Mouse (Mus musculus): ENCODE data around the gene Smox. TPM values are rescaled to one million over a fixed set of nuclear protein-coding genes. Genes with fewer than 3 reads are reported as not detected.

The Smox gene
- 46.9 and 50.4 TPM in 2 replicates for polyA plus RNA-seq (2015; fragmentation: Nextera tagmentation; extraction: Ambion mirVana)

DNA sequence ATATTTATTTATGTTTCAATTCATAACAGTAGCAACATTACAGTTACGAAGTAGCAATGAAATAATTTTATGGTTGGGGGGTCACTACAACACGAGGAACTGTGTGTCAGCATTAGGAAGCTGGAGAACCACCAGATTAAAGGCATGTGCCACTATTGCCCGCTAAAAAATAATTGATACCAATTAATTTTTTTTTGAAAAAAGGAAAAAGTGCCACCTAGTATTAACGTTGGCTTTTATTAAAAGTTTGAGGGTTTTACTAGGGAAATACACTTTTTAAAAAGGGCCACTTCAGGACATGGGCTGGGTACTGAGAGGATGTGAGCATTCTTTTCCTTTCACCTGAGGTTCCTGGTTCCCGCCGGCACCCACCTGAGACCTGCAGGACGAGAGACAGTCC is at the start of gene Smox:
Gene Smox (plus strand): TSS at position 301 of the 400 bp plus-strand sequence.
- no peaks in the 10 kb centered on the region for H3K36me3 ChIP-seq
- H3K27ac ChIP-seq (replicated peaks), result peak within 1 kb of the TSS; percentile 78
- 20% methylated on average over 7 of the region's 7 CpGs for WGBS
- H3K4me1 ChIP-seq (replicated peaks), result peaks cover 42% of the 10 kb centered on the region
- ATAC-seq (ENCODE audit: low read depth), result no peak
- peak within 1 kb of the TSS; percentile 94 for H3K4me2 ChIP-seq
- no peaks in the 10 kb centered on the region; the same call in 1 of the 2 replicates for H3K27me3 ChIP-seq
- H3K4me3 ChIP-seq, result peak within 1 kb of the TSS; percentile 79
- H3K9ac ChIP-seq, result peak within 1 kb of the TSS; percentile 89
- H3K9me3 ChIP-seq, result no peaks in the 10 kb centered on the region

DNA sequence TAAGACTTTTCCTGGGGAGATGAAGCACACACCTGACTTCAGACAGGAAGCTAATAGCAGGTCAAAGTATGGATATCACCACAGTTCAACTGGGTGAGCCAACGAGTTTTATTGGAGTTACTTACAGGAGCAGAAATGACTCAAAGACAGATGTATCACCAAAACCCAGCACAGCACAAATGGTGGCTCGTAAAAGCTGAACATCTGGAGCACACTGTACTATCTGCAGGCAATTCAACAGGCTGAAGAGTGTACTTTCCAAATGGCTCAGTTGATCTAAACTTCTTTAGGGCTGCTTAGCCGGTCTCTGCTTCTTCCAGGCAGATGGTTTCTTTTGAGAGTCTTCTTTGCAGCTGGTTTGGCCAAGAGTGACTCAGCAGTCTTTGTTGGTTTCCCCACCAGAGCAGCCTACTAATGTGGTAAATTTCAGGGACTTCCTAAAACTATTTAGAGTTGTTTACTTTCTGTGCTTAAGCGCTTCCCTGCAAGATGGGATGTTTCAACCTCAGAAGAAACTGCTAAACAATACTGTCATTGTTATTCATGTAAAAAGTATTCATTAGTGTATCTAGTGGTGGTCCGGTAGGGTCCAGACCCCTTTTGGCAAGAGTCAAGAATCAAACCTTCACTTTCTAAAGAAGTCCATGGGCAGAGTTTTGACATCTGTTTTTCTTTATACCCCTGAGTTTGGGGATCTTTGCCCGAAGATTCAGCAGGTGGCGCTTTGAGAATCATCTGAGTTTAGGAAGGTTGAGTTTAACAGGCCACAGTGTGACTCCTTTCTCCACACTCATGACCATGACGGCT is 48.0 kb upstream of the Smox start:
- Histone ChIP-seq H3K27me3 (no peaks in the 10 kb centered on the region), H3K9ac (no peak overlapping the region), H3K36me3 (no peaks in the 10 kb centered on the region), H3K4me1 (replicated peaks) (no peaks in the 10 kb centered on the region), H3K9me3 (no peaks in the 10 kb centered on the region), H3K27ac (replicated peaks) (no peak overlapping the region), H3K4me3 (no peak overlapping the region), H3K4me2 (no peak overlapping the region)
- 68% methylated on average over 8 of the region's 8 CpGs for WGBS
- no peak for ATAC-seq (ENCODE audit: low read depth)

- Histone ChIP-seq H3K9ac (no peak overlapping the region), H3K9me3 (no peaks in the 10 kb centered on the region), H3K27me3 (no peaks in the 10 kb centered on the region), H3K4me2 (no peak overlapping the region), H3K36me3 (no peaks in the 10 kb centered on the region), H3K4me1 (replicated peaks) (no peaks in the 10 kb centered on the region), H3K4me3 (no peak overlapping the region), H3K27ac (replicated peaks) (no peak overlapping the region)
- no peak for ATAC-seq (ENCODE audit: low read depth)
- 59% methylated on average over 1 of the region's 1 CpGs for WGBS
Measured at GRCm38 (mm10) chr2:131443891-131444190, 47.5 kb upstream of the Smox start.

DNA sequence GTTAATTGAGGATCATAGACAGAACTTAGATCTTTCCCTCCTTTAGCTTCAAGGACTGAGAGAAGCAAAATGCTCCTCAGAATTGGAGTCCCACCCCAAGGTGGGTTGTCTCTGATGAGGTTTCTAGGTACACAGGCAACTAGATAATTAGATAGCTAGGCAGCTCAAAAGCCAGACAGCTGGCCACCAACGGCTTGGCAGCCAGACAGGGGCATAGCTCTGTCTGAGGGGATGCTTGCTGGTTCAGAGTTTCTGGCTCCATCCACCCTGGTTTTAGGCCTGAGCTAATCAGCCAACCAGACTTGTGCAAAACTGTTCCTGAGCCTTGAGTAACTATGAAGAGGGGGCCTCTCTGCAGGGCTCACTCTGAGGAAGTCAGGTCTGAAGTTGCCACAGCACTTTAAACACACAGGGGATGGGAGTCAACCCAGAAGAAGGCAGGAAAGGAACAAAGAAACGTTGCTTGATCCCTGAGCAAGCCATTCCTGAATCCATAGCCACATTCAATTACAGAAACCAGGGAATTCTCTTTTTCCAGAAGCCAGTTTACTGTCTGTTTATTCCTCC is 44.8 kb upstream of the Smox start:
- no peak overlapping the region for H3K4me3 ChIP-seq
- no peak overlapping the region for H3K4me2 ChIP-seq
- ATAC-seq (ENCODE audit: low read depth), result no peak
- no peaks in the 10 kb centered on the region for H3K27me3 ChIP-seq
- no peak overlapping the region for H3K27ac ChIP-seq (replicated peaks)
- 66% methylated on average over 2 of the region's 2 CpGs for WGBS
- H3K36me3 ChIP-seq, result no peaks in the 10 kb centered on the region
- H3K9me3 ChIP-seq, result no peaks in the 10 kb centered on the region
- H3K4me1 ChIP-seq (replicated peaks), result no peaks in the 10 kb centered on the region
- H3K9ac ChIP-seq, result no peak overlapping the region

DNA sequence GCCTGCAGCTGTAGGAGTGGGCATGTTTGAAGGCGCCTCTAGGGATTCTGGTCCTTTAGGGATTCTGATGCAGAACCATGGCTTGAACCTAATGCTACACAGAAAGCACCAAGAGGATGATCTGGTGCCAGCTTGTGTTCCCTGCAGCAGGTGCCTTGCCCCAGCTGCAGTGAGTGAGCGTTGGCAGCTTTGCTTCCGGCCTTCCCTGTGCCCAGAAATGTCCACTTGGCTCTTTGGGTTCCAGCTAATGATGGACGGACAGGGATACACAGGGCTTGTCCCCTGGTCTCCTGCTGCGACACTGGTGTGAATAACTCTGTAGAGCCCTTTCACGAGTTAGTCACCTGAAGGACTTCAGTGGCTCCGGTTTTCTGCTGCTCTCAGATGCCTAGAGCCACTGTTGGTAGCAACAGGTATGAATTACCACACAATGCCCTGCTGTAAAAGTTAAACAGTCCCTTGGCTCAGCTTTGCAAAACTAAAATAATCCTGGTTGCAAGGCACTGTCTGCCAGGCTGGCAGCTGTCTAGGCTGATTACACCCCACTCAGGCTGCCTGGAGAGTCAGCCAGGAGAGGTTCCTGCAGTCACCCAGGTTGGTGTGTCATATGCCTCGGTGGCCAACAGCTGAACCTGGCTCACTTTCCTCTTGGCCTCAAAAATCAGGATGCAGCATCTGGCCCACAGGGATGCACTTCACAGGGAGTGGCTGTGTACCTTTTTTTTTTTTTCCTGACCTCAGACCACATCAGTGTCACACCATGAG is 43.5 kb upstream of the Smox start:
- Histone ChIP-seq H3K9me3 (no peaks in the 10 kb centered on the region), H3K27me3 (no peaks in the 10 kb centered on the region), H3K27ac (replicated peaks) (no peak overlapping the region), H3K4me1 (replicated peaks) (no peaks in the 10 kb centered on the region), H3K4me3 (no peak overlapping the region), H3K9ac (no peak overlapping the region), H3K4me2 (no peak overlapping the region), H3K36me3 (no peaks in the 10 kb centered on the region)
- WGBS, result 83% methylated on average over 8 of the region's 8 CpGs
- ATAC-seq (ENCODE audit: low read depth), result no peak

GRCm38 (mm10) chr2:131448353-131448752 is 42.9 kb upstream of the Smox start:
- H3K27me3 ChIP-seq, result no peaks in the 10 kb centered on the region
- no peaks in the 10 kb centered on the region for H3K4me1 ChIP-seq (replicated peaks)
- H3K4me3 ChIP-seq, result no peak overlapping the region
- no peak overlapping the region for H3K27ac ChIP-seq (replicated peaks)
- ATAC-seq (ENCODE audit: low read depth), result no peak
- no peak overlapping the region for H3K4me2 ChIP-seq
- H3K36me3 ChIP-seq, result no peaks in the 10 kb centered on the region
- H3K9me3 ChIP-seq, result no peaks in the 10 kb centered on the region
- no peak overlapping the region for H3K9ac ChIP-seq

DNA sequence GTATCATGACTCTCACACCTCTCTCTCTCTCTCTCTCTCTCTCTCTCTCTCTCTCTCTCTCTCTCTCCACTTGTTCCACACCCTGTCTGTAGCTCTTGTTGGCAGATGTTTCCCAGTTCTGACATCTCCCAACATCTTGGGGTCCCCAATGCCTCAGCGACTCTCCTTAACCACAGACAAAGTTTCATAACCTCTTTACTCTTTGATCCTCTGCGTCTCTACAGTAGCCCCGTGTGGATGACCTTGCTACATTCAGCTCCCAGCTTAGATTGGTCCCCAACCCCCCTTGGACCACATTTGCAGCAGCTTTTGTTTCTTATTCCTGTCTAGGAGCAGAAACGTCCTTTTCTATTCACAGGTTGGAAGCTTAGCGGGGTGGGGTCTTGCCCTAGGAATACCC is 41.6 kb upstream of the Smox start:
- no peak for ATAC-seq (ENCODE audit: low read depth)
- WGBS, result 62% methylated on average over 5 of the region's 5 CpGs
- no peak overlapping the region for H3K9ac ChIP-seq

GRCm38 (mm10) chr2:131450491-131450890 is 40.8 kb upstream of the Smox start:
- Histone ChIP-seq H3K27ac (replicated peaks) (no peak overlapping the region), H3K36me3 (no peaks in the 10 kb centered on the region), H3K9ac (no peak overlapping the region), H3K4me2 (no peak overlapping the region), H3K4me3 (no peak overlapping the region), H3K4me1 (replicated peaks) (no peaks in the 10 kb centered on the region), H3K9me3 (no peaks in the 10 kb centered on the region), H3K27me3 (no peaks in the 10 kb centered on the region)
- ATAC-seq (ENCODE audit: low read depth), result no peak
- 88% methylated on average over 5 of the region's 5 CpGs for WGBS

More for the DNA sequence above, 41.6 kb upstream of the Smox start:
- H3K36me3 ChIP-seq, result no peaks in the 10 kb centered on the region
- no peaks in the 10 kb centered on the region for H3K4me1 ChIP-seq (replicated peaks)
- H3K4me3 ChIP-seq, result no peak overlapping the region
- no peaks in the 10 kb centered on the region for H3K9me3 ChIP-seq
- no peak overlapping the region for H3K27ac ChIP-seq (replicated peaks)
- no peaks in the 10 kb centered on the region for H3K27me3 ChIP-seq
- no peak overlapping the region for H3K4me2 ChIP-seq

DNA sequence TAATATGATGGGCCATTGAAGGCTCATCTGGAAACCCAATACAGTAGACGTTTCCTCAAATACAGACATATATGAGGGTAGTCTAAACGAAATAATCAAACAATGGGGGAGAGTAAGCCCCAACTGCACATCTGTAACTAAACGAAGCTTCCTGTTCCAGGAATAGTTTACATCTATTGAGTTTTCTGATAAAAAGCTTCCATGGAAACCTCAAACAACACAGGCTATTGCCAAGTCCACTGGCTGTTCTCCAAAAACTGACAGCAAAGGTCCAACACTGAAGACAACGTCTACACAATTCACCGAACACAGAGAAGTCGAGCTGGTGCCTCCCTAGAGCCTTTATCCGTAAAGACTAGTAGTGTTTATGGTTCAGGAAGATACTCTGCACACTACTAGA is 33.6 kb upstream of the Smox start:
- 86% methylated on average over 7 of the region's 7 CpGs for WGBS
- no peak for ATAC-seq (ENCODE audit: low read depth)
- Histone ChIP-seq H3K27me3 (no peaks in the 10 kb centered on the region), H3K9ac (no peak overlapping the region), H3K4me2 (no peak overlapping the region), H3K36me3 (no peaks in the 10 kb centered on the region), H3K4me3 (no peak overlapping the region), H3K4me1 (replicated peaks) (no peaks in the 10 kb centered on the region), H3K27ac (replicated peaks) (no peak overlapping the region), H3K9me3 (no peaks in the 10 kb centered on the region)

DNA sequence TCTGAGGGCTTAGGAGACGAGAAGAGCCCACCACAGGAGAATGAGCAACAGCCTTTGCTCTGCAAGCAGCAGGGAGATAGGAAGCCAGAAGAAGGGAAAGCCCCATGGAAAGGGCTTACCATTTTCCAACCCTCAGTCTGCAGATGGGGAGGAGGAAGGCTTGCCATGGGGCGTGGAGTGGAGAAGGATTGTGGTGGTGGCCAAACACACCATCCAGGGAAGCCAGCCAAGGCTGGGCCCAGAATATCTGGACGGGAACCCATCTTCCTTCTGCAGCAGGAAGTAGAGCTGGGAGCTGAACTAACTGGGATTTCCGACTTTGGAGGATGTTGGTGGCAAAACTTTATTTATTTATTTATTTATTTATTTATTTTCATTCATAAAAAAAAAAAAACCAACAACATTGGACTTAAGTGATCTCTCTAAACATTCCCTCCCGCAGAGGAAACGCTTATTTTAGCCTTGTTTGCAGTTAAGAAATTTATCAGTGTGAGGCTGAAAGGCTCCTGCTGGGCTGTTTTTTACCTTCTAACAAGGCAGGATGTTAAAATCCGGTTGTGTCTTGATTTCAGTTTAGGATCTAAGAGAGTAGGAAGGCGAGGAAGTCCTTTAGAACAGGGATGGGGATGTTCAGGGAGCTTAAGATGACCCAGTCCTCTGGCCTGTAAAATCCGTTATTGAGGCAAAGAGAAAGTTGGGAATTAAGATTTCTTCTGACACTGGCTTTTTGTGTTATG is 30.2 kb upstream of the Smox start:
- no peaks in the 10 kb centered on the region for H3K9me3 ChIP-seq
- no peaks in the 10 kb centered on the region; the same call in 1 of the 2 replicates for H3K36me3 ChIP-seq
- H3K4me3 ChIP-seq, result no peak overlapping the region
- H3K4me2 ChIP-seq, result no peak overlapping the region
- H3K27ac ChIP-seq (replicated peaks), result no peak overlapping the region
- 76% methylated on average over 9 of the region's 9 CpGs for WGBS
- H3K4me1 ChIP-seq (replicated peaks), result no peaks in the 10 kb centered on the region
- no peaks in the 10 kb centered on the region for H3K27me3 ChIP-seq
- ATAC-seq (ENCODE audit: low read depth), result no peak
- H3K9ac ChIP-seq, result no peak overlapping the region

DNA sequence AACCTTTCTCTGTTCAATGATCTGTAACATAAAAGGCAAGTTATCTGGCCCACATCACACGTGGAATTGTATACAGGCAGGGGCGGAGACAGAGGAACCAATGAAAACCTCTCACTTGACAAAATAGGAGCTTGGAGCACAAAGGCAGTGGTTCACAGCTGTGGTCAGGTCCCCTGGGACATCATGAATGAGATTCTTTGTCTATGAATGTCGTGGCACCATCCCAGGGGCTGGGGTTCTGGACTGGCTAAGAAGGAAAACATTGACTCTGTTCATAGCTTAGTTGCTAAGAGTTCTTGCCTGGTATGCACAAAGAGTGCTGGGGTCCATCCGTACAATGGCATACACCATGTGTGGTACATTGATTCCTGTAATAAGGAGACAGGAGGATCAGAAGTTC is 28.3 kb upstream of the Smox start:
- Histone ChIP-seq H3K27ac (replicated peaks) (no peak overlapping the region), H3K9ac (no peak overlapping the region), H3K9me3 (no peaks in the 10 kb centered on the region), H3K4me2 (no peak overlapping the region), H3K36me3 (no peaks in the 10 kb centered on the region; the same call in 1 of the 2 replicates), H3K4me1 (replicated peaks) (no peaks in the 10 kb centered on the region), H3K4me3 (no peak overlapping the region), H3K27me3 (no peaks in the 10 kb centered on the region)
- no peak for ATAC-seq (ENCODE audit: low read depth)
- 49% methylated on average over 4 of the region's 4 CpGs for WGBS

DNA sequence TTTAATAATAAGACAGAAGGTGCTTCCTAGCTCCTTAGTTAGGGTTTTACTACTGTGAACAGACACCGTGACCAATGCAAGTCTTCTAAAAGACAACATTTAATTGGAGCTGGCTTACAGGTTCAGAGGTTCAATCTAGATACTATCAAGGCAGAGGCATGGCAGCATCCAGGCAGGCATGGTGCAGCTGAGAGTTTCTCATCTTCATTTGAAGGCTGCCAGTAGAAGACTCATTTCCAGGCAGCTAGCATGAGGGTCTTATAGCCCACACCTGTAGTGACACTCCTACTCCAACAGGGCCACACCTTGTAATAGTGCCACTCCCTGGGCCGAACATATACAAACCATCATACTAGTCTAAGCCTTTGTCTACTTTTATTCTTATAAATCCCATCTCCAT is 27.1 kb upstream of the Smox start:
- no peaks in the 10 kb centered on the region; the same call in 1 of the 2 replicates for H3K36me3 ChIP-seq
- H3K4me1 ChIP-seq (replicated peaks), result no peaks in the 10 kb centered on the region
- H3K4me3 ChIP-seq, result no peak overlapping the region
- no peak overlapping the region for H3K9ac ChIP-seq
- H3K9me3 ChIP-seq, result no peaks in the 10 kb centered on the region
- H3K4me2 ChIP-seq, result no peak overlapping the region
- H3K27me3 ChIP-seq, result no peaks in the 10 kb centered on the region
- WGBS, result 96% methylated on average over 2 of the region's 2 CpGs
- H3K27ac ChIP-seq (replicated peaks), result no peak overlapping the region
- ATAC-seq (ENCODE audit: low read depth), result no peak

Data from neural tube, embryonic 13.5 days (tissue).